Mouse (Mus musculus) urinary bladder, adult 2 months (tissue): ENCODE data around the gene Szt2. TPM values are rescaled to one million over a fixed set of nuclear protein-coding genes. Genes with fewer than 3 reads are reported as not detected.

Source experiments
- DNase-seq: peaks from one replicate; pipeline ENCODE4 v3.0.0; 2022; ENCODE audit warnings: low spot score
- polyA plus RNA-seq: library from polyadenylated mRNA; depleted of rRNA; stranded (reverse); fragments of >200 nt; gene quantifications from 2 replicates; pipeline ENCODE4 v1.2.3, GENCODE M21; 2012

Szt2 gene
- polyA plus RNA-seq, 1 experiment = 13.4 TPM

GRCm38 (mm10) chr4:118413553-118413952 is 4.5 kb upstream of the Szt2 start:
- DNase-seq = no peak

GRCm38 (mm10) chr4:118410871-118411270 is 1.8 kb upstream of the Szt2 start:
- no peak for DNase-seq

GRCm38 (mm10) chr4:118402701-118403100 is 6.4 kb downstream of the Szt2 start:
- DNase-seq = no peak

- DNase-seq = no peak
Measured at GRCm38 (mm10) chr4:118401918-118402317, 7.2 kb downstream of the Szt2 start.

- DNase-seq = no peak
Measured at GRCm38 (mm10) chr4:118401421-118401820, 7.7 kb downstream of the Szt2 start.

- no peak for DNase-seq
Measured at GRCm38 (mm10) chr4:118398400-118398799, 10.7 kb downstream of the Szt2 start.

- DNase-seq = no peak
Measured at GRCm38 (mm10) chr4:118396433-118396832, 12.6 kb downstream of the Szt2 start.

GRCm38 (mm10) chr4:118395289-118395688 is 13.8 kb downstream of the Szt2 start:
- no peak for DNase-seq

- no peak for DNase-seq
Measured at GRCm38 (mm10) chr4:118394505-118394904, 14.6 kb downstream of the Szt2 start.

- no peak for DNase-seq
Measured at GRCm38 (mm10) chr4:118390146-118390545, 18.9 kb downstream of the Szt2 start.

GRCm38 (mm10) chr4:118387316-118387715 is 21.8 kb downstream of the Szt2 start:
- no peak for DNase-seq

- DNase-seq = no peak
Measured at GRCm38 (mm10) chr4:118383271-118383670, 25.8 kb downstream of the Szt2 start.

GRCm38 (mm10) chr4:118375999-118376398 is 33.1 kb downstream of the Szt2 start:
- DNase-seq = no peak

GRCm38 (mm10) chr4:118371822-118372221 is 37.3 kb downstream of the Szt2 start:
- no peak for DNase-seq

- DNase-seq = no peak
Measured at GRCm38 (mm10) chr4:118368616-118369015, 40.5 kb downstream of the Szt2 start.

- no peak for DNase-seq
Measured at GRCm38 (mm10) chr4:118367551-118367950, 41.5 kb downstream of the Szt2 start.

- DNase-seq = no peak
Measured at GRCm38 (mm10) chr4:118365991-118366390, 43.1 kb downstream of the Szt2 start.

GRCm38 (mm10) chr4:118364641-118365040 is 44.4 kb downstream of the Szt2 start:
- DNase-seq = no peak

- DNase-seq = no peak
Measured at GRCm38 (mm10) chr4:118363985-118364384, 45.1 kb downstream of the Szt2 start.

- no peak for DNase-seq
Measured at GRCm38 (mm10) chr4:118362879-118363278, 46.2 kb downstream of the Szt2 start.

GRCm38 (mm10) chr4:118361451-118361850 is 47.6 kb downstream of the Szt2 start:
- DNase-seq = no peak

- DNase-seq = peak; percentile 70
Measured at GRCm38 (mm10) chr4:118359896-118360720, 49.0 kb downstream of the Szt2 start.

- no peak for DNase-seq
Measured at GRCm38 (mm10) chr4:118359211-118359895, 49.7 kb downstream of the Szt2 start.
